Mouse (Mus musculus) ES-E14 (cell line): ENCODE data around the gene Nktr. TPM values are rescaled to one million over a fixed set of nuclear protein-coding genes. Genes with fewer than 3 reads are reported as not detected.

Experiments
- DNase-seq: peaks from one replicate; pipeline ENCODE4 v3.0.0-alpha.2; 2013; ENCODE audit warnings: low read depth, low spot score
- H3K27ac ChIP-seq: 2 replicates; pipeline ENCODE4 v1.5.1; 2012; ENCODE audit warnings: low read depth, mild to moderate bottlenecking, low read length, moderate library complexity, mixed read lengths; ENCODE audit not compliant: poor library complexity, insufficient read depth, severe bottlenecking
- H3K36me3 ChIP-seq: 2 replicates; pipeline ENCODE4 v1.6.1; 2012; ENCODE audit warnings: mild to moderate bottlenecking, low read length, moderate library complexity, mixed read lengths; ENCODE audit not compliant: control insufficient read depth, poor library complexity, insufficient read depth, severe bottlenecking
- H3K4me1 ChIP-seq, 2 experiments: fragments of 150-350 bp in 1 of 2; sonication (generic) in 1 of 2; 2 replicates each; pipeline ENCODE4 v1.6.1; 2012; ENCODE audit warnings: low read length in 2 of 2, mild to moderate bottlenecking in 1 of 2, mixed read lengths in 1 of 2; ENCODE audit not compliant: control insufficient read depth in 2 of 2, insufficient read depth in 2 of 2, poor library complexity in 1 of 2
- H3K4me3 ChIP-seq, 2 experiments: fragments of 150-350 bp in 1 of 2; sonication (generic) in 1 of 2; 2 replicates each; pipeline ENCODE4 v1.5.1; 2012; ENCODE audit warnings: low read length in 2 of 2, low read depth in 1 of 2, mild to moderate bottlenecking in 1 of 2, mixed read lengths in 1 of 2; ENCODE audit not compliant: insufficient read depth in 1 of 2, poor library complexity in 1 of 2, severe bottlenecking in 1 of 2
- H3K9ac ChIP-seq: 2 replicates; pipeline ENCODE4 v1.6.1; 2012; ENCODE audit warnings: low read depth, mild to moderate bottlenecking, low read length, mixed read lengths; ENCODE audit not compliant: poor library complexity, insufficient read depth, severe bottlenecking
- H3K9me3 ChIP-seq: fragments of 150-350 bp; sonication (generic); 2 replicates; pipeline ENCODE4 v1.6.1; 2012; ENCODE audit warnings: low read depth, mild to moderate bottlenecking, low read length; ENCODE audit not compliant: control insufficient read depth, insufficient read depth
- CHD2 ChIP-seq: IDR thresholded peaks from 2 replicates; pipeline ENCODE4 v1.6.1; 2014; ENCODE audit warnings: mild to moderate bottlenecking, low read depth, low read length, inconsistent platforms
- HCFC1 ChIP-seq: IDR thresholded peaks from 2 replicates; pipeline ENCODE4 v1.6.1; 2012; ENCODE audit warnings: low read length, inconsistent platforms, borderline replicate concordance; ENCODE audit not compliant: insufficient read depth
- MAFK ChIP-seq: IDR thresholded peaks from 2 replicates; pipeline ENCODE4 v1.6.1; 2014; ENCODE audit warnings: mild to moderate bottlenecking, low read depth, low read length, inconsistent platforms; ENCODE audit not compliant: insufficient read depth
- ZC3H11A ChIP-seq: IDR thresholded peaks from 2 replicates; pipeline ENCODE4 v1.6.1; 2012; ENCODE audit warnings: low read depth, mild to moderate bottlenecking, inconsistent platforms, low read length, borderline replicate concordance
- ZNF384 ChIP-seq: IDR thresholded peaks from 2 replicates; pipeline ENCODE4 v1.6.1; 2012; ENCODE audit warnings: low read depth, low read length, inconsistent platforms
- in situ Hi-C, 2 experiments: fragments of 600-800 bp; cut with MboI; formaldehyde crosslinking; loops; one replicate each; pipeline ENCODE4 v1.15.1; 2025; ENCODE audit warnings: low sequenced_read_pairs in 2 of 2, inconsistent platforms in 1 of 2; ENCODE audit not compliant: unreplicated experiment in 2 of 2
- total RNA-seq: library from RNA; depleted of rRNA; stranded (reverse); fragments of 300-350 nt; gene quantifications from 2 replicates; pipeline ENCODE4 v1.2.3, GENCODE M21; 2012

Gene Nktr
- total RNA-seq, 1 experiment = 69.6 TPM

GRCm38 (mm10) chr9:121772412-121772811 is 53.4 kb downstream of the Nktr start:
- no peak for DNase-seq
- H3K4me3 ChIP-seq = no peak overlapping the region
- H3K9ac ChIP-seq = no peak overlapping the region
- no peak overlapping the region for H3K27ac ChIP-seq
- H3K4me1 ChIP-seq = peaks cover 0 to 7% of the 10 kb centered on the region in 2 experiments; a peak in 1 of 4 replicates
- H3K36me3 ChIP-seq = peaks cover 2% of the 10 kb centered on the region; the same call in 1 of the 2 replicates
- TF ChIP-seq ZC3H11A (no peak), HCFC1 (no peak), MAFK (no peak), CHD2 (no peak), ZNF384 (no peak)
- no peaks in the 10 kb centered on the region for H3K9me3 ChIP-seq
- in situ Hi-C loops = no loop called here

GRCm38 (mm10) chr9:121775951-121776350 is 57.0 kb downstream of the Nktr start:
- H3K27ac ChIP-seq = no peak overlapping the region
- peaks cover 0 to 4% of the 10 kb centered on the region in 2 experiments; a peak in 1 of 4 replicates for H3K4me1 ChIP-seq
- TF ChIP-seq MAFK (no peak), ZNF384 (no peak), CHD2 (no peak), ZC3H11A (no peak), HCFC1 (no peak)
- no peak for DNase-seq
- no peak overlapping the region for H3K4me3 ChIP-seq
- in situ Hi-C loops = no loop called here
- H3K9me3 ChIP-seq = no peaks in the 10 kb centered on the region
- H3K36me3 ChIP-seq = no peaks in the 10 kb centered on the region
- H3K9ac ChIP-seq = no peak overlapping the region

GRCm38 (mm10) chr9:121776511-121776910 is 57.5 kb downstream of the Nktr start:
- no peak overlapping the region for H3K27ac ChIP-seq
- no peak overlapping the region for H3K9ac ChIP-seq
- in situ Hi-C loops = no loop called here
- no peak overlapping the region for H3K4me3 ChIP-seq
- no peak for TF ChIP-seq ZC3H11A
- no peak for TF ChIP-seq HCFC1
- TF ChIP-seq CHD2 = no peak
- TF ChIP-seq MAFK = no peak
- TF ChIP-seq ZNF384 = no peak
- H3K9me3 ChIP-seq = no peaks in the 10 kb centered on the region
- peaks cover 0 to 4% of the 10 kb centered on the region in 2 experiments; a peak in 1 of 4 replicates for H3K4me1 ChIP-seq
- no peak for DNase-seq
- H3K36me3 ChIP-seq = no peaks in the 10 kb centered on the region

GRCm38 (mm10) chr9:121777484-121778065 is 58.6 kb downstream of the Nktr start, which contains the start of gene Klhl40:
TSS of gene Klhl40 (plus strand) at chr9:121777607.
- no peak for DNase-seq
- in situ Hi-C loops = no loop called here
- TF ChIP-seq HCFC1 = no peak
- no peak for TF ChIP-seq MAFK
- no peak for TF ChIP-seq CHD2
- no peak for TF ChIP-seq ZC3H11A
- no peak for TF ChIP-seq ZNF384
- Histone ChIP-seq H3K9ac (peak within 1 kb of the TSS; percentile 2; the same call in 1 of the 2 replicates), H3K9me3 (no peaks in the 10 kb centered on the region), H3K4me1 (peaks cover 0 to 4% of the 10 kb centered on the region in 2 experiments; a peak in 1 of 4 replicates), H3K4me3 (peak within 1 kb of the TSS; percentile 8 to 44; a peak in 2 of 4 replicates), H3K36me3 (no peaks in the 10 kb centered on the region), H3K27ac (no peak within 1 kb of the TSS)
